Mouse (Mus musculus) liver, adult 2 months (tissue): ENCODE data around the gene Nos1ap.

Experiments used
- CTCF ChIP-seq: fragments of 200-500 bp; IDR thresholded peaks from 2 replicates; pipeline ENCODE4 v1.5.1; 2011; ENCODE audit warnings: low read depth, low read length, control low read depth
- POLR2A ChIP-seq: fragments of 200-500 bp; IDR thresholded peaks from 2 replicates; pipeline ENCODE4 v1.6.1; 2011; ENCODE audit warnings: low read length, control low read depth; ENCODE audit not compliant: insufficient read depth; ENCODE audit errors: extremely low read depth

DNA sequence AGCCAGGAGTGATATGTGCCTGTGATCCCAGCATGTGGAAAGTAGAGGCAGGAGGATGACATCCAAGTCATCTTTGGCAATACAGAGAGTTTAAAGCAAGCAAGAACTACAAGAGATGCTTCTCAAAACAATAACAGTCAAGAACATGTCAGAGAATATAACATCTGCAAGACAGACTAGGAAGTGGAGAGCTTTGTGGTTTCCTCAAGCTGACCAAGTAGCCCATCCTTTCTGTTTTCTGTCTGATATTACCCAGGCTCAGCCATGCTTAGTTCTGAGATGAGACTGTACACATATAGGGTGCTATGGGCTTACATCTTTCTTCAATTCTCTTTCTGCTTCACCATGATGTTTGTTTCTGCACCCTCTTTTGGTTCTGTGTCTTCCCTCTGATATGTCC is 316.4 kb downstream of the Nos1ap start:
- TF ChIP-seq CTCF (no peak), POLR2A (no peak)
